Comparison of ENCODE assay signal across 14 mouse cellular contexts in the genomic region with DNA sequence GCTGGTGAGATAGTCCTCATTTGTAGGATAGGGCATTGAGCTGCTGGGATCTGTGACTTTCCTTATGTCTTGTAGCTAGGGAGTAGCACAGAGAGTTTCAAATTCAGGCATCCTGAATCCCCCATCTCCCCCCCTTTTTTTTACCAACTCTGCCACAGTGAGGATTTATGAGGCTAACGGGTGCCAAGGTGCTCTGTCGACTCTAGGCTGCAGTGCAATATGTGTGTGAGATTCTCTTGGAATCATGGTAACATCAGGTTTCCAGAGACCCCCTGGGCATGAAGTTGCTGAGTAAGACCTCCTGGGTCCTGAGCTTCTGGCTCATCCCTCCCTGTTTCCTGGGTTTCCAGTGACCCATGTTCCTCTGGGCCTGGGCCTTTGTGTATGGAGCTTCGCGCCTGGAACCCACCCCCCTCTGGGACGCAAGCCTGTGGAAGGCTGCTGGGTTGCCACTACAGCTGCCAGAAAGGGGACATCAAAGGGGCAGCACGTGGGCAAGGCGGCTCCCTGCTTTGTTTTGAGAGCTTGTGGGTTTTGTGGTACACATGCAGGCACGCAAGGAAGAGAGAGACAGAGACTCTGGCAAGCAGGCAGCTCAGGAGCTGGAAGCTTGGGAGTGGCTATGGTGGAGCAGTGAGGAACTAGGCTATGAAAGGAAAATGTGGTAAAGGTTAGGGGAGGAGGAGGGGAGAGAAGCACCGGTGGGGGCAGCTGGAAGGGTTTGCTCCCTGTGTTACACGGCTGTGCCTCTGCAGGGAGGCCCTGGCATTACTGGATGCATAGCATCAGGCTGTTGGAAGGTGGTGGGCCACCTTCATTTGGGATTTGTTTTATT.
DNase-seq lines count a peak whose midpoint lies in the region; ATAC-seq and TF ChIP-seq lines count a peak whose summit lies in the region.
"Had no signal": no experiment of that assay in that cellular context is flagged by ENCODE, and none has a peak within 500 bp of the region (broad histone marks: within the 10 kb centered on the region; RNA-seq: fewer than 3 reads in every experiment).

No protein-coding gene starts in this region.

- H3K27ac ChIP-seq in hindbrain, embryonic 13.5 days = no peak overlapping the region
- no peak overlapping the region for H3K27ac ChIP-seq in hindbrain, embryonic 11.5 days (ENCODE audit: low read depth, low read length)
- H3K27ac ChIP-seq in forebrain, embryonic 13.5 days = no peak overlapping the region
- H3K27ac ChIP-seq in limb, embryonic 11.5 days (replicated peaks; ENCODE audit: low read depth, low read length) = 0 out of 2 replicates have a peak overlapping the region, but pooled peaks have one; percentile 12
- H3K27ac ChIP-seq in heart, adult 2 months = no peak overlapping the region
- H3K27ac ChIP-seq: liver, embryonic 14.5 days had no signal

- no peak overlapping the region for H3K4me3 ChIP-seq in hindbrain, embryonic 13.5 days
- no peak overlapping the region for H3K4me3 ChIP-seq in hindbrain, embryonic 11.5 days (ENCODE audit: low read depth, low read length)
- H3K4me3 ChIP-seq in forebrain, embryonic 13.5 days = no peak overlapping the region
- H3K4me3 ChIP-seq in limb, embryonic 11.5 days (ENCODE audit: low read depth, low read length) = no peak overlapping the region
- H3K4me3 ChIP-seq in heart, adult 2 months = no peak overlapping the region

- no peak overlapping the region for H3K9ac ChIP-seq in hindbrain, embryonic 13.5 days
- H3K9ac ChIP-seq in hindbrain, embryonic 11.5 days (ENCODE audit: low read depth, low read length) = no peak overlapping the region
- H3K9ac ChIP-seq in forebrain, embryonic 13.5 days = no peak overlapping the region
- no peak overlapping the region for H3K9ac ChIP-seq in limb, embryonic 11.5 days (ENCODE audit: low read length)
- no peak overlapping the region for H3K9ac ChIP-seq in heart, adult 2 months (ENCODE audit: low read depth, low read length)
- H3K9ac ChIP-seq: liver, embryonic 14.5 days had no signal

- 20% methylated on average over 10 of the region's 10 CpGs for WGBS in hindbrain, embryonic 13.5 days
- 44% methylated on average over 10 of the region's 10 CpGs for WGBS in hindbrain, embryonic 11.5 days
- WGBS in forebrain, embryonic 13.5 days = 27% methylated on average over 10 of the region's 10 CpGs
- 30% methylated on average over 10 of the region's 10 CpGs for WGBS in limb, embryonic 11.5 days
- WGBS in heart, adult 2 months = 52% methylated on average over 10 of the region's 10 CpGs

- intact Hi-C loops in heart, adult 2 months (cut with DNase I) = no loop called here

- no peak for TF ChIP-seq CTCF in heart, adult 2 months (IDR thresholded peaks at IDR 0.05)

- peak; percentile 59; the same call in 1 of the 2 replicates for ATAC-seq in hindbrain, embryonic 13.5 days (ENCODE audit: low FRiP score)
- ATAC-seq in hindbrain, embryonic 11.5 days (ENCODE audit: low FRiP score) = no peak
- peak; percentile 40 for ATAC-seq in forebrain, embryonic 13.5 days
- no peak for ATAC-seq in limb, embryonic 11.5 days (ENCODE audit: insufficient number of reproducible peaks, low FRiP score, low TSS enrichment, low read depth)

- DNase-seq in hindbrain, embryonic 11.5 days (ENCODE audit: low spot score) = no peak
- DNase-seq in limb, embryonic 11.5 days (ENCODE audit: low spot score) = peak; percentile 36
- DNase-seq in thymus, postnatal 10 days (ENCODE audit: low spot score in 2 of 2) = peak; percentile 35 to 53
- DNase-seq in heart, adult 2 months = no peak
- no peak for DNase-seq in urinary bladder, postnatal 25 days (ENCODE audit: low spot score)
- no peak for DNase-seq in ovary, adult 18-20 months (ENCODE audit: low spot score)
- DNase-seq: adrenal gland, postnatal 10 days; embryo, embryonic 11 days; gastrocnemius, postnatal 36 days; kidney, adult 11 months; spleen, adult 18-20 months had no signal

- no peaks in the 10 kb centered on the region for H3K79me2 ChIP-seq in heart, adult 2 months (replicated peaks; ENCODE audit: control insufficient read depth, insufficient read depth, low read length)

- peaks cover 8% of the 10 kb centered on the region; the same call in 1 of the 2 replicates for H3K4me1 ChIP-seq in hindbrain, embryonic 13.5 days (replicated peaks)
- no peaks in the 10 kb centered on the region for H3K4me1 ChIP-seq in hindbrain, embryonic 11.5 days (replicated peaks; ENCODE audit: control insufficient read depth, insufficient read depth, low read length)
- peaks cover 15% of the 10 kb centered on the region for H3K4me1 ChIP-seq in forebrain, embryonic 13.5 days
- peaks cover 11% of the 10 kb centered on the region; the same call in 1 of the 2 replicates for H3K4me1 ChIP-seq in limb, embryonic 11.5 days (ENCODE audit: control insufficient read depth, insufficient read depth, low read length)
- H3K4me1 ChIP-seq in heart, adult 2 months (ENCODE audit: control insufficient read depth, insufficient read depth, low read length) = no peaks in the 10 kb centered on the region

- no peak for TF ChIP-seq EP300 in heart, adult 2 months (IDR thresholded peaks at IDR 0.05; ENCODE audit: insufficient read depth, low read depth, low read length)

- no peak overlapping the region for H3K4me2 ChIP-seq in hindbrain, embryonic 13.5 days
- H3K4me2 ChIP-seq in hindbrain, embryonic 11.5 days (replicated peaks; ENCODE audit: low read depth, low read length) = no peak overlapping the region
- H3K4me2 ChIP-seq in forebrain, embryonic 13.5 days = no peak overlapping the region
- H3K4me2 ChIP-seq in limb, embryonic 11.5 days (ENCODE audit: low read depth, severe bottlenecking) = no peak overlapping the region

- no peaks in the 10 kb centered on the region for H3K9me3 ChIP-seq in hindbrain, embryonic 13.5 days
- no peaks in the 10 kb centered on the region for H3K9me3 ChIP-seq in hindbrain, embryonic 11.5 days (ENCODE audit: control insufficient read depth, low read length)
- H3K9me3 ChIP-seq in forebrain, embryonic 13.5 days (replicated peaks) = no peaks in the 10 kb centered on the region
- no peaks in the 10 kb centered on the region for H3K9me3 ChIP-seq in limb, embryonic 11.5 days (ENCODE audit: control insufficient read depth, low read length)

- H3K27me3 ChIP-seq in hindbrain, embryonic 13.5 days = peaks cover 51% of the 10 kb centered on the region; the same call in 1 of the 2 replicates
- peaks cover 4% of the 10 kb centered on the region for H3K27me3 ChIP-seq in hindbrain, embryonic 11.5 days (ENCODE audit: control insufficient read depth, insufficient read depth, low read length)
- H3K27me3 ChIP-seq in forebrain, embryonic 13.5 days = peaks cover 14% of the 10 kb centered on the region; the same call in 1 of the 2 replicates
- H3K27me3 ChIP-seq in limb, embryonic 11.5 days (ENCODE audit: control insufficient read depth, insufficient read depth, low read length) = 0 out of 2 replicates have a peak, but pooled peaks cover 6% of the 10 kb centered on the region
- H3K27me3 ChIP-seq in heart, adult 2 months (ENCODE audit: control insufficient read depth, insufficient read depth, low read length) = no peaks in the 10 kb centered on the region

- no peak for TF ChIP-seq POLR2A in heart, adult 2 months (IDR thresholded peaks at IDR 0.05; ENCODE audit: insufficient read depth, low read depth, low read length)

- H3K36me3 ChIP-seq in hindbrain, embryonic 13.5 days = no peaks in the 10 kb centered on the region
- no peaks in the 10 kb centered on the region for H3K36me3 ChIP-seq in hindbrain, embryonic 11.5 days (ENCODE audit: control insufficient read depth, insufficient read depth, low read length)
- no peaks in the 10 kb centered on the region for H3K36me3 ChIP-seq in forebrain, embryonic 13.5 days (ENCODE audit: poor library complexity, severe bottlenecking)
- no peaks in the 10 kb centered on the region for H3K36me3 ChIP-seq in limb, embryonic 11.5 days (ENCODE audit: control insufficient read depth, insufficient read depth, low read length)
- H3K36me3 ChIP-seq in heart, adult 2 months (ENCODE audit: control insufficient read depth, insufficient read depth, low read length) = no peaks in the 10 kb centered on the region

Comparison
In these comparisons a context has a peak if more than half of its experiments do, and no peak if none do; other contexts are left out.
1. ATAC-seq: peak in hindbrain, embryonic 13.5 days (single experiment) and forebrain, embryonic 13.5 days (single experiment); none in hindbrain, embryonic 11.5 days (single experiment) and limb, embryonic 11.5 days (single experiment).
2. DNase-seq: peak in limb, embryonic 11.5 days (single experiment) and thymus, postnatal 10 days (2 of 2); none in hindbrain, embryonic 11.5 days (single experiment), heart, adult 2 months (0 of 2), urinary bladder, postnatal 25 days (single experiment) and ovary, adult 18-20 months (single experiment).